21 mouse cellular contexts compared by ENCODE assay signal in genomic region chr4:59172616-59173015, GRCm38 (mm10). TPM values are rescaled to one million over a fixed set of nuclear protein-coding genes. Genes with fewer than 3 reads are reported as not detected.
DNase-seq lines count a peak whose midpoint lies in the region.
"Had no signal": no experiment of that assay in that cellular context is flagged by ENCODE, and none has a peak within 500 bp of the region (broad histone marks: within the 10 kb centered on the region; RNA-seq: fewer than 3 reads in every experiment).

No protein-coding gene starts in this region.

- peak; percentile 47 for DNase-seq in adrenal gland, postnatal 10 days
- no peak for DNase-seq in adrenal gland, postnatal 4 days (ENCODE audit: low spot score in 2 of 2)
- peak; percentile 23 to 31 for DNase-seq in kidney, adult 8-10 months
- no peak for DNase-seq in kidney, postnatal 14 days
- peak; percentile 15 for DNase-seq in NIH3T3 (ENCODE audit: low read depth)
- DNase-seq in embryo, embryonic 10.5 days (ENCODE audit: low spot score), result peak; percentile 34
- DNase-seq in urinary bladder, postnatal 14 days (ENCODE audit: low spot score), result no peak
- no peak for DNase-seq in urinary bladder, postnatal 10 days (ENCODE audit: low spot score)
- DNase-seq: cerebellum, adult 9-10 months; forebrain, postnatal 0 days; gastrocnemius, postnatal 25 days; heart, adult 18-20 months; kidney, postnatal 4 days; lung, adult 18-20 months; lung, postnatal 10 days; right cerebral cortex, postnatal 14 days had no signal

RNA-seq across cellular contexts. Expression of gene Ugcg, which starts 16.4 kb away (rescaled TPM):
- total RNA-seq in adrenal gland, postnatal 10 days (2021), result 10 to 100 TPM; 36.0 to 45.7 TPM
- 10 to 100 TPM; 56.0 to 67.6 TPM for total RNA-seq in adrenal gland, postnatal 4 days (2021)

RNA-seq across cellular contexts. Expression of gene AI481877, which starts 33.8 kb away (rescaled TPM):
- under 1 TPM in 1 of 2 experiments, not detected in 1; 0.15 TPM for total RNA-seq in adrenal gland, postnatal 10 days (2021)
- under 1 TPM in 1 of 2 experiments, not detected in 1; 0.17 TPM for total RNA-seq in adrenal gland, postnatal 4 days (2021)
- total RNA-seq: forebrain, postnatal 0 days; gastrocnemius, postnatal 25 days; heart, adult 18-20 months; heart, postnatal 25 days; left cerebral cortex, adult 18-20 months; left cerebral cortex, postnatal 25 days; monocyte, adult 5-6 weeks; neutrophil, adult 5-6 weeks had no signal

Comparison
In these comparisons a context has a peak if more than half of its experiments do, and no peak if none do; other contexts are left out.
1. DNase-seq: peak in adrenal gland, postnatal 10 days (single experiment), kidney, adult 8-10 months (2 of 2), NIH3T3 (single experiment) and embryo, embryonic 10.5 days (single experiment); none in adrenal gland, postnatal 4 days (0 of 2), kidney, postnatal 14 days (single experiment), urinary bladder, postnatal 14 days (single experiment) and urinary bladder, postnatal 10 days (single experiment).